20 mouse cellular contexts compared by ENCODE assay signal in genomic region chr17:78619981-78620380, GRCm38 (mm10).
"Had no signal": no experiment of that assay in that cellular context is flagged by ENCODE, and none has a peak within 500 bp of the region (broad histone marks: within the 10 kb centered on the region; RNA-seq: fewer than 3 reads in every experiment).

No protein-coding gene starts in this region.

- H3K9me3 ChIP-seq: lung, embryonic 15.5 days; midbrain, embryonic 13.5 days; midbrain, embryonic 15.5 days; neural tube, embryonic 12.5 days had no signal

- ATAC-seq: lung, postnatal 0 days; midbrain, embryonic 13.5 days had no signal

- H3K27ac ChIP-seq: liver, embryonic 14.5 days; lung, embryonic 15.5 days; macrophage; midbrain, embryonic 13.5 days; midbrain, embryonic 15.5 days; neural tube, embryonic 12.5 days had no signal

- H3K27me3 ChIP-seq: lung, embryonic 15.5 days; midbrain, embryonic 13.5 days; midbrain, embryonic 15.5 days; neural tube, embryonic 12.5 days had no signal

- H3K4me2 ChIP-seq: lung, embryonic 15.5 days; midbrain, embryonic 11.5 days; midbrain, embryonic 13.5 days; midbrain, embryonic 15.5 days; neural tube, embryonic 12.5 days had no signal

- H3K4me3 ChIP-seq: lung, embryonic 15.5 days; megakaryocyte, embryonic 14.5 days; midbrain, embryonic 13.5 days; midbrain, embryonic 15.5 days; neural tube, embryonic 12.5 days had no signal

- DNase-seq: lung, adult 2 months; lung, postnatal 14 days; lung, postnatal 36 days; retina, postnatal 1 day; right cerebral cortex, adult 18-20 months; right cerebral cortex, postnatal 25 days; right cerebral cortex, postnatal 4 days; spleen, adult 18-20 months; thymus, adult 18-20 months; thymus, postnatal 14 days; thymus, postnatal 36 days had no signal

- H3K4me1 ChIP-seq: lung, embryonic 15.5 days; megakaryocyte, embryonic 14.5 days; midbrain, embryonic 13.5 days; midbrain, embryonic 15.5 days; neural tube, embryonic 12.5 days had no signal

- H3K9ac ChIP-seq: liver, embryonic 14.5 days; lung, embryonic 15.5 days; midbrain, embryonic 13.5 days; midbrain, embryonic 15.5 days; neural tube, embryonic 12.5 days had no signal

- H3K36me3 ChIP-seq: lung, embryonic 15.5 days; midbrain, embryonic 15.5 days had no signal
